Mouse (Mus musculus) natural killer cell, adult 2 months (primary cell): Measurements from ENCODE around the gene Tmsb10.

Experiments
- DNase-seq, 2 experiments: peaks; one replicate each; pipeline ENCODE4 v3.0.0; 2022; ENCODE audit warnings: low spot score in 2 of 2

Gene Tmsb10

GRCm38 (mm10) chr6:72911261-72911660 is 47.3 kb downstream of the Tmsb10 start:
- DNase-seq = no peak
